Mouse (Mus musculus): ENCODE results near the gene Snx29.

GRCm38 (mm10) chr16:11619951-11620350 lies 297.2 kb downstream of the Snx29 start:
- TF ChIP-seq CHD2 (IDR thresholded peaks at IDR 0.05; ENCODE audit: low read depth, low read length) (no peak), HCFC1 (IDR thresholded peaks at IDR 0.05; ENCODE audit: borderline replicate concordance, insufficient read depth, low read length) (no peak), MAFK (IDR thresholded peaks at IDR 0.05; ENCODE audit: insufficient read depth, low read depth, low read length) (no peak), ZC3H11A (IDR thresholded peaks at IDR 0.05; ENCODE audit: borderline replicate concordance, low read depth, low read length) (no peak)
